Mouse (Mus musculus): Measurements from ENCODE around the gene Snx29. TPM values are rescaled to one million over a fixed set of nuclear protein-coding genes. Genes with fewer than 3 reads are reported as not detected.

Gene Snx29
- total and polyA plus RNA-seq, 3 experiments = 2.6 to 9.9 (median 8.9) TPM

DNA sequence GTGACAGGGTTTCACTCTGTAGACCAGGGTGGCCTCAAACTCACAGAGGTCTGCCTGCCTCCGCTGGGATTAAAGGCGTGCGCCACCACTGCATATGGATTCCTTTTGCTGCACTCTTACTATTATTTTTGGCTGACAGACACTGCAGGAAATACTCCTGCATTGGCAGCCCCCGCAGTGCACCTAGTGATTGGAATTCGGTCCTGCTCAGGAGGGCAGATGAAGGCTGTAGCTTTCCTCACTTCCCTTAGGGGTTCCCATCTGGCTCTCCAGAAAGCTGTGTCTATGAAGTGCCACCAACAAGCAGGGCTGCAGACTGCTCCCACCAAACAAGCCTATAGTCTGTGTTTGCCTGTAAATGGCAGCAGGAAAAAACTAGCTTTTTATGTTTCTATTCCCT, 215.0 kb downstream of the Snx29 start:
- Histone ChIP-seq H3K9ac (ENCODE audit: low read depth, low read length) (no peak overlapping the region), H3K79me2 (replicated peaks; ENCODE audit: control insufficient read depth, insufficient read depth, low read length) (no peaks in the 10 kb centered on the region), H3K4me3 (no peak overlapping the region), H3K27ac (no peak overlapping the region), H3K27me3 (ENCODE audit: control insufficient read depth, insufficient read depth, low read length) (no peaks in the 10 kb centered on the region), H3K36me3 (ENCODE audit: control insufficient read depth, insufficient read depth, low read length) (no peaks in the 10 kb centered on the region), H3K4me1 (ENCODE audit: control insufficient read depth, insufficient read depth, low read length) (peaks cover 1% of the 10 kb centered on the region)
- DNase-seq = no peak
- intact Hi-C loops (cut with DNase I) = no loop called here
- WGBS = 43% methylated on average over 5 of the region's 5 CpGs
- TF ChIP-seq EP300 (IDR thresholded peaks at IDR 0.05; ENCODE audit: insufficient read depth, low read depth, low read length) (no peak), CTCF (IDR thresholded peaks at IDR 0.05) (no peak), POLR2A (IDR thresholded peaks at IDR 0.05; ENCODE audit: insufficient read depth, low read depth, low read length) (no peak)

DNA sequence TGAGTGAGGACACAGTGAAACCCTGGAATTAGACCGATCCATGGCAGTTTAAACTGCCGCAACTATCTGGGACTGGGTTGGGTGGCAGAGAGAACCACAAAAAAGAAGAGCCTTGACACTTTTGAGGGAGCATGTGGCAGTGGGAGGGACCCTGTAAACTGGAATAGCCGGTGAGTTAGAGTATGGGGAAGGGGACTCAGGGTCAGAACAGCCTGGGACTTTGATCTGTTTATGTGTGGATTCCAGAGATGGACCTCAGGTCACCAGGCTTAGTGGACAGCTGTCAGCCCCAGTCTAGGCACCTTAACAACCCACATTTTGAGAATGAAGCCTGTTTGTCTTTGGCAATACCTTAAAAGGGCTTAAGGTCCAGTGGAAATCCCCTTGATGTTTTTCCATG, 215.5 kb downstream of the Snx29 start:
- no peak overlapping the region for H3K27ac ChIP-seq
- DNase-seq = no peak
- H3K4me1 ChIP-seq (ENCODE audit: control insufficient read depth, insufficient read depth, low read length) = no peaks in the 10 kb centered on the region
- no peak overlapping the region for H3K4me3 ChIP-seq
- H3K36me3 ChIP-seq (ENCODE audit: control insufficient read depth, insufficient read depth, low read length) = no peaks in the 10 kb centered on the region
- 71% methylated on average over 3 of the region's 3 CpGs for WGBS
- H3K79me2 ChIP-seq (replicated peaks; ENCODE audit: control insufficient read depth, insufficient read depth, low read length) = no peaks in the 10 kb centered on the region
- intact Hi-C loops (cut with DNase I) = no loop called here
- no peaks in the 10 kb centered on the region for H3K27me3 ChIP-seq (ENCODE audit: control insufficient read depth, insufficient read depth, low read length)
- TF ChIP-seq EP300 (IDR thresholded peaks at IDR 0.05; ENCODE audit: insufficient read depth, low read depth, low read length) = no peak
- TF ChIP-seq POLR2A (IDR thresholded peaks at IDR 0.05; ENCODE audit: insufficient read depth, low read depth, low read length) = no peak
- no peak for TF ChIP-seq CTCF (IDR thresholded peaks at IDR 0.05)
- no peak overlapping the region for H3K9ac ChIP-seq (ENCODE audit: low read depth, low read length)

DNA sequence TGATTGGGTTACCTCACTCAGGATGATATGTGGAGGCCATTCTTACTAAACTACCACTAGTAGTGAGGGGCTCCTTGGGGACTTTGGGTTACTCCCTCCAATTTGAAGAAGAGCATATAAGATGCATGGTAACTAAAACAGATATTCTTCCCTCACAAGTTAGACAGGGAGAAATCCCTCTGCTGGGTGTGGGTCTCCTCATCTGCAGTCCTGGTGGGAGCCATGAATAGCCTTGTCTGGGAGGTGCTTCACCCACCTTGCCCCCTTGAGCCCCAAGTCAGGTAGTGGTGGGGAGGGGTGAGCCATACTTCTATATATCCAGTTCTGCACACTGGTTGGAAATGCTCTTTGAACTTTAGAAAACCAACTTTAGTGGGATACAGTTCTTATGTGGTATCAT, 218.3 kb downstream of the Snx29 start:
- Histone ChIP-seq H3K4me3 (no peak overlapping the region), H3K27me3 (ENCODE audit: control insufficient read depth, insufficient read depth, low read length) (no peaks in the 10 kb centered on the region), H3K27ac (no peak overlapping the region), H3K79me2 (replicated peaks; ENCODE audit: control insufficient read depth, insufficient read depth, low read length) (no peaks in the 10 kb centered on the region), H3K36me3 (ENCODE audit: control insufficient read depth, insufficient read depth, low read length) (no peaks in the 10 kb centered on the region), H3K4me1 (ENCODE audit: control insufficient read depth, insufficient read depth, low read length) (no peaks in the 10 kb centered on the region), H3K9ac (ENCODE audit: low read depth, low read length) (no peak overlapping the region)
- intact Hi-C loops (cut with DNase I) = no loop called here
- TF ChIP-seq EP300 (IDR thresholded peaks at IDR 0.05; ENCODE audit: insufficient read depth, low read depth, low read length) (no peak), CTCF (IDR thresholded peaks at IDR 0.05) (no peak), POLR2A (IDR thresholded peaks at IDR 0.05; ENCODE audit: insufficient read depth, low read depth, low read length) (no peak)
- DNase-seq = no peak

DNA sequence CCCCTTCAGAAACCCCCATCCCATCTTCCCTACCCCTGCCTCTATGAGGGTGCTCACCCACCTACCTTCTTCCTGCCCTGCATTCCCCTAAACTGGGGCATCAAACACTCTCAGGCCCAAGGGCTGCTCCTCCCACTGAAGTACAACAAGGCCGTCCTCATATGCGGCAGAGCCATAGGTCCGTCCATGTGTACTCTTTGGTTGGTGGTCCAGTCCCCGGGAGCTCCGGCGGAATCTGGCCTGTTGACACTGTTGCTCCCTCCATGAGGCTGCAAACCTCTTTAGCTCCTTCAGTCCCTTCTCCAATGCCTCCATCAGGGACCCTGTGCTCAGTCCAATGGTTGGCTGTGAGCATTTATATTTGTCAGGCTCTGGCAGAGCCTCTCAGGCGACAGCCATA, 219.1 kb downstream of the Snx29 start:
- Histone ChIP-seq H3K36me3 (ENCODE audit: control insufficient read depth, insufficient read depth, low read length) (no peaks in the 10 kb centered on the region), H3K79me2 (replicated peaks; ENCODE audit: control insufficient read depth, insufficient read depth, low read length) (no peaks in the 10 kb centered on the region), H3K4me3 (no peak overlapping the region), H3K4me1 (ENCODE audit: control insufficient read depth, insufficient read depth, low read length) (no peaks in the 10 kb centered on the region), H3K27ac (no peak overlapping the region), H3K27me3 (ENCODE audit: control insufficient read depth, insufficient read depth, low read length) (no peaks in the 10 kb centered on the region), H3K9ac (ENCODE audit: low read depth, low read length) (no peak overlapping the region)
- 95% methylated on average over 7 of the region's 7 CpGs for WGBS
- TF ChIP-seq POLR2A (IDR thresholded peaks at IDR 0.05; ENCODE audit: insufficient read depth, low read depth, low read length) = no peak
- intact Hi-C loops (cut with DNase I) = no loop called here
- DNase-seq = no peak

DNA sequence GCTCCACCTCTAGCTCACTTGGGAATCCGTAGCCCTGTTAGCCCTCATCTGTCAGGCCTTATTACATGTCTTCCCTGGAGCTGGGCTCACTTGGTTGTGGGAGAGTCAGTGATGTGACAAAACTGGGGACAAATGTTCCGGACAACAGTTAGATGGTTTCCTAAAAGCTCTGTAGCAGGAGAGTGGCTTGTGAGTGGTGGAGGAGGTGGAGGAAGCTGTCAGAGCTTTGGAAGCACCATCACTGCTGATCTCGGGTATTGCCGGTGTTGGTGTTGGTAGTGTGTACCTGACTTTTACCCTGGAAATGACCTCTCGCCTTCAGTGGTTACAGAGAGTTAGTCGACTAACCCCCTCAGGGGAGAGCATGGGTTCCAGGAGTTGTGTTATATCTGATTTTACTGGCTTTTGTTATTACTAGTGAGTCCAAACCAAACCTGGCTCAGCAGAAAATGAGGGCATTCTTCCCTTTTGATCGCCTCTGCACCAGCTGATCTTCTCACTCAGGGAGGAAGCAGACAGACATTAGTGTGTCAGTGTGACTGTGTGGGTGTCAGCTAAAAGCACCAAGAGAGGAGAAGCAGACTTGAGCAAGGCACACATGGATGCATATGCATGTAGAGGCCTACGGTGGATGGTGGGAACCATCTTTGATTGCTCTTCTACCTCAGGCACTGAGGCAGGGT, 227.5 kb downstream of the Snx29 start:
- DNase-seq = no peak
- TF ChIP-seq EP300 (IDR thresholded peaks at IDR 0.05; ENCODE audit: insufficient read depth, low read depth, low read length) = no peak
- TF ChIP-seq POLR2A (IDR thresholded peaks at IDR 0.05; ENCODE audit: insufficient read depth, low read depth, low read length) = no peak
- TF ChIP-seq CTCF (IDR thresholded peaks at IDR 0.05) = no peak
- no peak overlapping the region for H3K4me3 ChIP-seq
- no peaks in the 10 kb centered on the region for H3K79me2 ChIP-seq (replicated peaks; ENCODE audit: control insufficient read depth, insufficient read depth, low read length)
- WGBS = 83% methylated on average over 8 of the region's 8 CpGs
- no peak overlapping the region for H3K9ac ChIP-seq (ENCODE audit: low read depth, low read length)
- no peaks in the 10 kb centered on the region for H3K4me1 ChIP-seq (ENCODE audit: control insufficient read depth, insufficient read depth, low read length)
- no peaks in the 10 kb centered on the region for H3K36me3 ChIP-seq (ENCODE audit: control insufficient read depth, insufficient read depth, low read length)
- H3K27me3 ChIP-seq (ENCODE audit: control insufficient read depth, insufficient read depth, low read length) = no peaks in the 10 kb centered on the region
- intact Hi-C loops (cut with DNase I) = no loop called here
- no peak overlapping the region for H3K27ac ChIP-seq

DNA sequence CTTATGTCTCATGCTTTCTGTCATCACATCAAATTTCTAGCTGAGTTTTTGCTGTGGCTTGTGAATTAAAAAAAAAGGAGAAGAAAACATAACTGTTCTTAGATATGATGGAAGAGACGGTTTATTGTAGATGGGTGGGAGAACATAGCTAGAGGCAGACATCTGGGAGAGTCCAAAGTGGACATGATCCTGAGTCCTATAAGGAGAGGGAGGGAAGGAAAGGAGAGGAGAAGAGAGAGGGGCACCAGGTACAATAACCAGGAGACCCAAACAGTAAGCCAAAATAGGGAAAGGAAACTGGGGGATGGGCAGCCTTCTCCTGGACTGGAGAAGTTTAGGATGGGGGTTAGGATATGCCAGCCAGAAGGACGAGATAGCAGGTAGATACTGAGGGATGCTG, 239.0 kb downstream of the Snx29 start:
- Histone ChIP-seq H3K4me3 (no peak overlapping the region), H3K9ac (ENCODE audit: low read depth, low read length) (no peak overlapping the region), H3K79me2 (replicated peaks; ENCODE audit: control insufficient read depth, insufficient read depth, low read length) (no peaks in the 10 kb centered on the region), H3K4me1 (ENCODE audit: control insufficient read depth, insufficient read depth, low read length) (no peaks in the 10 kb centered on the region), H3K27ac (no peak overlapping the region), H3K27me3 (ENCODE audit: control insufficient read depth, insufficient read depth, low read length) (no peaks in the 10 kb centered on the region), H3K36me3 (ENCODE audit: control insufficient read depth, insufficient read depth, low read length) (no peaks in the 10 kb centered on the region)
- intact Hi-C loops (cut with DNase I) = no loop called here
- DNase-seq = no peak
- TF ChIP-seq POLR2A (IDR thresholded peaks at IDR 0.05; ENCODE audit: insufficient read depth, low read depth, low read length) (no peak), CTCF (IDR thresholded peaks at IDR 0.05) (no peak), EP300 (IDR thresholded peaks at IDR 0.05; ENCODE audit: insufficient read depth, low read depth, low read length) (no peak)
- 90% methylated on average over 2 of the region's 2 CpGs for WGBS

Measured in heart, adult 2 months (tissue).